Mouse (Mus musculus) Patski (cell line): Measurements from ENCODE around the gene Abcf3. TPM values are rescaled to one million over a fixed set of nuclear protein-coding genes. Genes with fewer than 3 reads are reported as not detected.

ENCODE experiments used
- ATAC-seq: fragments of 100-300 bp; one replicate; pipeline ENCODE4 v1.8.0; 2021
- CTCF ChIA-PET: fragments of 350-600 bp; sonication (Branson Sonifier 250); formaldehyde crosslinking; loops from one replicate; lab custom pipeline; 2022; ENCODE audit warnings: inconsistent platforms; lab: Charles Lee
- POLR2A ChIA-PET: fragments of 350-600 bp; sonication (Branson Sonifier 250); formaldehyde crosslinking; loops from one replicate; lab custom pipeline; 2022; ENCODE audit warnings: antibody characterized with exemption, inconsistent platforms; lab: Charles Lee
- DNase-seq: peaks from one replicate; pipeline ENCODE4 v3.0.0-alpha.2; 2011; ENCODE audit warnings: low read depth, low spot score
- H3K27me3 ChIP-seq: fragments of 371-371 bp; one replicate; pipeline ENCODE4 v1.5.1; 2021
- CTCF ChIP-seq: fragments of 100-300 bp; IDR thresholded peaks from one replicate; pipeline ENCODE4 v1.5.1; 2021
- in situ Hi-C: fragments of 300-500 bp; cut with MboI; formaldehyde crosslinking; loops from 3 replicates; pipeline ENCODE4 v1.11.1; 2018; ENCODE audit warnings: low pct_unique_long_range_greater_than_20kb, mixed read lengths
- polyA plus RNA-seq: library from polyadenylated mRNA; unstranded; gene quantifications from one replicate; pipeline ENCODE4 v1.2.3, GENCODE M21; 2021

Abcf3 gene
- polyA plus RNA-seq, 1 experiment from 2014 or later, result 61.5 TPM

DNA sequence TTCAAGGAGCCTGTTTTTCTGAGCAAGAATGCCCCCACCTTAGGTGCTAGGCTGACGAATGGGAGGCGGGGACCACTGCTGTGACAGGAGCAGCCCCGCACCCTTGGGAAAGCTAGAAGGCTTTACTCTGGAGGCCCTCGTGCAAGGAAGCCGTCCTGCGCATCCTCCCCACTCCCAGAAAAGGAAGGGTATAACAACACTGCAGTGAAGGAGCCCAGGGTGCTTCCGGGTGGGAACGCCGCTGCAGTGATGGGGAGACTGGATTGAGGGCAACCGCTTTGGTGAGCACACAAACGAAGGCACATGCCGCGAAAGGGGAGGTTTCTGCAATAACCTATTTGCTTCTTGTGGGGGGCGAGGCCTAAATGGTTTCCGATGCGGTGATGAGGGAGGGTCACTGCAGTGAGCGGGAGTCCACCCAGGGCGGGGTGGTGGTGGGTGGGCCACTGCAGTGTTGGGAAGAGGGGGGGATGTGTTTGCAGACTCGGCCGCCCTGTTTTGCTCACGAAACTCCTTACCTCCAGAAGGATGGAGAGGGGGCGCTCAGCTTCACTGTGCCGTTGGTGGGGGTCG is 41.1 kb downstream of the Abcf3 start, which contains the start of gene Vwa5b2:
Vwa5b2 (plus strand) TSS at position 106 of the 573 bp plus-strand sequence.
- POLR2A ChIA-PET, result no interaction called here
- DNase-seq (no peak), ATAC-seq (no peak)
- TF ChIP-seq CTCF, result no peak
- peaks cover 66% of the 10 kb centered on the region for H3K27me3 ChIP-seq
- in situ Hi-C loops, result no loop called here
- CTCF ChIA-PET, result no interaction called here

GRCm38 (mm10) chr16:20589939-20590679 is 41.7 kb downstream of the Abcf3 start:
- peaks cover 62% of the 10 kb centered on the region for H3K27me3 ChIP-seq
- CTCF ChIA-PET, result no interaction called here
- in situ Hi-C loops, result no loop called here

GRCm38 (mm10) chr16:20590680-20591038 is 42.3 kb downstream of the Abcf3 start:
- no peak for ATAC-seq
- H3K27me3 ChIP-seq, result peaks cover 59% of the 10 kb centered on the region
- no peak for DNase-seq
- no peak for TF ChIP-seq CTCF
- in situ Hi-C loops, result no loop called here
- POLR2A ChIA-PET, result interaction anchor here (0.6 kb wide), 1 partner anchor 28 kb away, joined by 3 read pairs; no protein-coding TSS in a partner anchor
- CTCF ChIA-PET, result no interaction called here

More at GRCm38 (mm10) chr16:20589939-20590679, 41.7 kb downstream of the Abcf3 start:
- no peak for TF ChIP-seq CTCF
- ATAC-seq (peak; percentile 60), DNase-seq (no peak)
- POLR2A ChIA-PET, result interaction anchor here (0.6 kb wide), 1 partner anchor 28 kb away, joined by 3 read pairs; no protein-coding TSS in a partner anchor

DNA sequence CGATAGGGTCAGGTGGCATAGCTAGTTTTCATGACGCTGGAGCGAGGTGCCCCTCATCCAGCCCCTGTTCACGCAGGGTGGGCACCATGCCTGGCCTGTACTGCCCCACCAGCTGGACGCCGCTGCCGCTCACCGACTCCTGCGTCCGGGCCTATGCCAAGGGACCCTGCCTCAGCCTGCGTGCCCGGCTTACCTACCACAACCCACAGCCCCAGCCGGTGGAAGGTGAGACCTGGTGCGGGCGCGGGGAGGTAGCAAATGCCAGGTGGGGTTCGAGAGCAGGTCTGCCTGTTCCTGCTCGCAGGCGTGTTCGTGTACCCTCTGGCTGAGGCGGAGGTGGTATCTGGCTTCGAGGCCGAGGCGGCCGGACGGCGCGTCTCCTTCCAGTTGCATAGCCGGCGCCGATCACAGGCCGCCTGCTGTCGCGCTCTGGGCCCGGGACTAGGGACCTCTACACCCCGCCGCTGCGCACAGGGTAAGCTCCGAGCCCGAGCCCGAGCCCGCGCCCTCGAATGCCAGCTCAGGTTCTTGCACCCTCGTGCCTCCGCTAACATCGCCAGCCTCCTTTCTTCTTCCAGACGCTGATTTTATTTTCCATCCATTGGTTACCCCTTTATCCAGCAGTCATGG is 42.8 kb downstream of the Abcf3 start:
- no peak for TF ChIP-seq CTCF
- in situ Hi-C loops, result no loop called here
- ChIA-PET POLR2A (interaction anchor here (0.6 to 1.0 kb wide), 2 partner anchors 9 to 29 kb away, joined by 3 read pairs; no protein-coding TSS in a partner anchor), CTCF (no interaction called here)
- no peak for ATAC-seq
- no peak for DNase-seq
- H3K27me3 ChIP-seq, result peaks cover 60% of the 10 kb centered on the region

DNA sequence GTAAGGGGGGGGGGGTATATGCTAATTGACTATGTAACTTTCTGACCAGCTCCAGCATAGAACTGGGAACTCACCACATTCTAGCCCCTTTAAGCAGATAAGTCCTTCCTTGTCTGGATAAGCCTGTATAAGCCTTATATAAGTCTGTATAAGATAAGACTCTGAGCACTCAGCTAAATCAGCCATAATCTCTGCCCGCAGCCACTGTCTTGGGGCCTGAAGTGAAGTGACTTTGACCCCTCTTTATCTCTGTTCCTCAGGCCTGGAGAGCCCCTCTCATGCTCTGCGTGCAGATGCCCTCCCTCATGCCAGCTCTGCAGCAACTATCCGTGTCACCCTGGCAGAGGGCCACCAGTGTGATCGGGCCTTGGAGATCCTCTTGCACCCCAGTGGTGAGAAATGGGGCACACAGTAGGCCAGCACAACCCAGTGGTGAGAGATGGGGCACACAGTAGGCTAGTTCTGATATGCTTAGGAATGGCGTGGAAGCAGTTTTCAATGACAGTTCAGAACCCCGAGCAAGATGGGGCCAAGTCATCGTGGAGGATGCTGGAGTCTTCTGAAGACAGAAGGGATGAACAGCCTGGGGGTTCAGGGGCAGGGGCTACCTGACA is 46.8 kb downstream of the Abcf3 start:
- TF ChIP-seq CTCF, result no peak
- ChIA-PET CTCF (no interaction called here), POLR2A (no interaction called here)
- no peak for DNase-seq
- ATAC-seq, result no peak
- H3K27me3 ChIP-seq, result peaks cover 39% of the 10 kb centered on the region
- in situ Hi-C loops, result no loop called here

- DNase-seq (no peak), ATAC-seq (no peak)
- TF ChIP-seq CTCF, result no peak
- CTCF ChIA-PET, result no interaction called here
- peaks cover 33% of the 10 kb centered on the region for H3K27me3 ChIP-seq
- in situ Hi-C loops, result no loop called here
- POLR2A ChIA-PET, result no interaction called here
Measured at GRCm38 (mm10) chr16:20595737-20596136, 47.4 kb downstream of the Abcf3 start.

- in situ Hi-C loops, result no loop called here
- CTCF ChIA-PET, result no interaction called here
- ATAC-seq, result no peak
Measured at GRCm38 (mm10) chr16:20596687-20597441, 48.5 kb downstream of the Abcf3 start.

GRCm38 (mm10) chr16:20600511-20600910 is 52.1 kb downstream of the Abcf3 start:
- ATAC-seq (no peak), DNase-seq (no peak)
- in situ Hi-C loops, result loop anchor here (5.0 kb wide), 1 partner anchor 33 kb away; no protein-coding TSS in a partner anchor
- peaks cover 7% of the 10 kb centered on the region for H3K27me3 ChIP-seq
- TF ChIP-seq CTCF, result no peak
- ChIA-PET POLR2A (interaction anchor here (0.9 kb wide), 1 partner anchor 10 kb away, joined by 4 read pairs; the partner anchor contains the start of genes Eef1akmt4 and Gm49333), CTCF (no interaction called here)

More at GRCm38 (mm10) chr16:20596687-20597441, 48.5 kb downstream of the Abcf3 start:
- no peak for DNase-seq
- POLR2A ChIA-PET, result interaction anchor here (0.6 kb wide), 1 partner anchor 14 kb away, joined by 3 read pairs; no protein-coding TSS in a partner anchor
- no peak for TF ChIP-seq CTCF
- H3K27me3 ChIP-seq, result peaks cover 23% of the 10 kb centered on the region

- no peak for TF ChIP-seq CTCF
- in situ Hi-C loops, result loop anchor here (5.0 kb wide), 1 partner anchor 37 kb away; no protein-coding TSS in a partner anchor
- no peak for DNase-seq
- no peaks in the 10 kb centered on the region for H3K27me3 ChIP-seq
- ChIA-PET CTCF (no interaction called here), POLR2A (no interaction called here)
- no peak for ATAC-seq
Measured at GRCm38 (mm10) chr16:20604705-20605104, 56.3 kb downstream of the Abcf3 start.
